Mouse (Mus musculus): ENCODE results near the gene Usp12. TPM values are rescaled to one million over a fixed set of nuclear protein-coding genes. Genes with fewer than 3 reads are reported as not detected.

Gene Usp12
- polyA plus RNA-seq (2014; fragmentation: Illumina TruSeq; extraction: RNeasy Lipid Tissue Mini Kit (QIAGEN cat#74804); ENCODE audit: low read depth, low replicate concordance), result 31.1 TPM

GRCm38 (mm10) chr5:146794853-146795252, at the start of gene Usp12:
Gene Usp12 (minus strand): TSS chr5:146795006.

GRCm38 (mm10) chr5:146832769-146833448, 38.1 kb upstream of the Usp12 start, which contains the start of gene Rpl21:
Gene Rpl21 (plus strand): TSS chr5:146832890.

Other genes starting within 250 kb of the Usp12 start
- gene Gm3415, start 238.9 kb downstream of the Usp12 start, polyA plus RNA-seq (2014; fragmentation: Illumina TruSeq; extraction: RNeasy Lipid Tissue Mini Kit (QIAGEN cat#74804); ENCODE audit: low read depth, low replicate concordance), result 0.98 TPM
- gene Gpr12, start 209.8 kb downstream of the Usp12 start, polyA plus RNA-seq (2014; fragmentation: Illumina TruSeq; extraction: RNeasy Lipid Tissue Mini Kit (QIAGEN cat#74804); ENCODE audit: low read depth, low replicate concordance), result not detected
- 988 TPM for gene Rpl21, start 37.9 kb upstream of the Usp12 start, polyA plus RNA-seq (2014; fragmentation: Illumina TruSeq; extraction: RNeasy Lipid Tissue Mini Kit (QIAGEN cat#74804); ENCODE audit: low read depth, low replicate concordance)
- gene Rasl11a, start 50.1 kb upstream of the Usp12 start, polyA plus RNA-seq (2014; fragmentation: Illumina TruSeq; extraction: RNeasy Lipid Tissue Mini Kit (QIAGEN cat#74804); ENCODE audit: low read depth, low replicate concordance), result 19.6 TPM
- gene Gtf3a, start 153.7 kb upstream of the Usp12 start, polyA plus RNA-seq (2014; fragmentation: Illumina TruSeq; extraction: RNeasy Lipid Tissue Mini Kit (QIAGEN cat#74804); ENCODE audit: low read depth, low replicate concordance), result 37.3 TPM
- 18.9 TPM for gene Mtif3, start 168.8 kb upstream of the Usp12 start, polyA plus RNA-seq (2014; fragmentation: Illumina TruSeq; extraction: RNeasy Lipid Tissue Mini Kit (QIAGEN cat#74804); ENCODE audit: low read depth, low replicate concordance)

Measured in adipose tissue, adult 10 weeks (tissue).